Mouse (Mus musculus) kidney, embryonic 14.5 days (tissue): ENCODE data around the gene Mrc1. TPM values are rescaled to one million over a fixed set of nuclear protein-coding genes. Genes with fewer than 3 reads are reported as not detected.

ENCODE experiments used
- ATAC-seq: fragments of 200-750 bp; cut with Nextera tagmentation; 2 replicates; pipeline ENCODE4 v1.8.0; 2017; ENCODE audit warnings: moderate number of reproducible peaks, mild to moderate bottlenecking, moderate TSS enrichment, moderate library complexity; ENCODE audit not compliant: low FRiP score, low TSS enrichment
- H3K27ac ChIP-seq: fragments of 300-500 bp; sonication (generic); 2 replicates; pipeline ENCODE4 v1.5.1; 2014; ENCODE audit warnings: low read depth, mild to moderate bottlenecking, low read length, moderate library complexity, mixed read lengths
- H3K27me3 ChIP-seq: fragments of 300-500 bp; sonication (generic); 2 replicates; pipeline ENCODE4 v1.6.1; 2014; ENCODE audit warnings: mild to moderate bottlenecking, low read length; ENCODE audit not compliant: control insufficient read depth, insufficient read depth
- H3K36me3 ChIP-seq: fragments of 300-500 bp; sonication (generic); 2 replicates; pipeline ENCODE4 v1.6.1; 2014; ENCODE audit warnings: low read length, mixed read lengths; ENCODE audit not compliant: control insufficient read depth, insufficient read depth
- H3K4me1 ChIP-seq: fragments of 300-500 bp; sonication (generic); 2 replicates; pipeline ENCODE4 v1.6.1; 2014; ENCODE audit warnings: low read length, mixed read lengths; ENCODE audit not compliant: control insufficient read depth, insufficient read depth
- H3K4me2 ChIP-seq: fragments of 300-500 bp; sonication (generic); replicated peaks from 2 replicates; pipeline ENCODE4 v1.6.1; 2014; ENCODE audit warnings: low read depth, mild to moderate bottlenecking, low read length
- H3K4me3 ChIP-seq: fragments of 300-500 bp; sonication (generic); 2 replicates; pipeline ENCODE4 v1.5.1; 2014; ENCODE audit warnings: mild to moderate bottlenecking, low read length
- H3K9ac ChIP-seq: fragments of 300-500 bp; sonication (generic); 2 replicates; pipeline ENCODE4 v1.6.1; 2014; ENCODE audit warnings: low read depth, mild to moderate bottlenecking, low read length, moderate library complexity
- H3K9me3 ChIP-seq: fragments of 300-500 bp; sonication (generic); 2 replicates; pipeline ENCODE4 v1.6.1; 2016; ENCODE audit warnings: low read length; ENCODE audit not compliant: control insufficient read depth
- WGBS: fragments of 180-500 bp; shearing (Covaris S2); extraction: QIAGEN DNeasy Blood & Tissue Kit; methylation state at CpG from one replicate; pipeline ENCODE4 v1.1.7; 2014; 5-methylcytosine and 5-hydroxymethylcytosine counted together
- microRNA counts: library from miRNA; unstranded; fragments of <30 nt; microRNA quantifications from one replicate; lab custom pipeline; 2017
- microRNA-seq: library from miRNA; unstranded; fragments of <30 nt; microRNA quantifications from one replicate; pipeline ENCODE4, GENCODE M21; 2016
- polyA plus RNA-seq: library from polyadenylated mRNA; unstranded; fragments of >200 nt; fragmentation: Nextera tagmentation; extraction: Ambion mirVana; gene quantifications from 2 replicates; pipeline ENCODE4 v1.2.1, GENCODE M21; 2014

Gene Mrc1
- polyA plus RNA-seq, 1 experiment from 2014 or later: 5.0 TPM

DNA sequence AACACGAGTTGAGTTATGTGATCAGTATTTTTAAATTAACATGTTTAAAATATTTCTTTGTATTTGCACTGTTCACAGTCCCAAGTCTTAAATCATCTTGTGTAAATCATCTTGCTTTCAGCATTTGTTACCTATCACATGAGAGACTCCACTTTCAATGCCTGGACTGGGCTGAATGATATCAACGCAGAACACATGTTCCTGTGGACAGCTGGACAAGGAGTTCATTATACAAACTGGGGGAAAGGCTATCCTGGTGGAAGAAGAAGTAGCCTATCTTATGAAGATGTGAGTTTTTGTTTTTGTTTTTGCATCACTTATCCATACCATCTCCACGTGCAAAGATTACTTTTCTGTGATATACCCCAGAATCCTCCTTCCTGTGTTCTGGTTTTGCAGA is 85.9 kb downstream of the Mrc1 start:
- Histone ChIP-seq H3K4me2 (no peak overlapping the region), H3K36me3 (no peaks in the 10 kb centered on the region), H3K9me3 (peaks cover 5% of the 10 kb centered on the region; the same call in 1 of the 2 replicates), H3K4me3 (no peak overlapping the region), H3K27me3 (no peaks in the 10 kb centered on the region), H3K9ac (no peak overlapping the region), H3K27ac (no peak overlapping the region), H3K4me1 (no peaks in the 10 kb centered on the region)
- ATAC-seq: no peak
- WGBS: 64% methylated on average over 3 of the region's 3 CpGs

DNA sequence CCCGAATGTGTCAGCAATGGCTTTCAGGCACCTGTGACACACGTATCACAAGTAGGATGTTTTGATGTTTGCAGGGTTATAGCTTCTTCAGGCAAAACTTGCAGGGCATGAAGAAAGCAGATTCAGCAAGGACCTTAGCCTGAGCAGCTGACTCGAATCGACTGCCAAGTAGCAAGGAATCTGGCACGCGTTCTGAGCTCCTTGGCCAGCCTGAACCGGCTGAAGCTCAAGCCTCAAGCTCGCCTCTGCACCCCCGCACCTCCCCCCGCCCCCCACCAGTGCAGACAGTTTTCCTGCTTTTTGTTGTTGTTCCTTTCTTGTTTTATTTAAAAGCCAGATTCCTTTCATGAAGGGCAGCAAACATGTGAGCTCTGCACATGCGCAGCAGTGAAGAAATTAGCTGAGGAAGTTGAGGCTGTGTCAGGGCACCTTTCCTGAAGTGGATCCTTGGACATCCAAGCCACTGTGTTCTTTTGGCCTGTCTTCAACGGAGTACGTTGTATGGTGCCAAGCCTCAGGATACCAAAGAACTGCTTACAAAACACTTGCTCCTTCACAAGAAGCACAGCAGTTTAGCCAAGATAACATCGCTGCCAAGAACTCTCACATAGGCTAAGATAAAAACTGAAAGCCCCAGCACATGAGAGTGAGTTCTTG is 112.6 kb downstream of the Mrc1 start:
- Histone ChIP-seq H3K4me2 (no peak overlapping the region), H3K27ac (no peak overlapping the region), H3K27me3 (no peaks in the 10 kb centered on the region), H3K9me3 (no peaks in the 10 kb centered on the region), H3K4me1 (no peaks in the 10 kb centered on the region), H3K9ac (no peak overlapping the region), H3K36me3 (no peaks in the 10 kb centered on the region), H3K4me3 (no peak overlapping the region)
- ATAC-seq: no peak; the same call in 1 of the 2 replicates
- 65% methylated on average over 14 of the region's 14 CpGs for WGBS

DNA sequence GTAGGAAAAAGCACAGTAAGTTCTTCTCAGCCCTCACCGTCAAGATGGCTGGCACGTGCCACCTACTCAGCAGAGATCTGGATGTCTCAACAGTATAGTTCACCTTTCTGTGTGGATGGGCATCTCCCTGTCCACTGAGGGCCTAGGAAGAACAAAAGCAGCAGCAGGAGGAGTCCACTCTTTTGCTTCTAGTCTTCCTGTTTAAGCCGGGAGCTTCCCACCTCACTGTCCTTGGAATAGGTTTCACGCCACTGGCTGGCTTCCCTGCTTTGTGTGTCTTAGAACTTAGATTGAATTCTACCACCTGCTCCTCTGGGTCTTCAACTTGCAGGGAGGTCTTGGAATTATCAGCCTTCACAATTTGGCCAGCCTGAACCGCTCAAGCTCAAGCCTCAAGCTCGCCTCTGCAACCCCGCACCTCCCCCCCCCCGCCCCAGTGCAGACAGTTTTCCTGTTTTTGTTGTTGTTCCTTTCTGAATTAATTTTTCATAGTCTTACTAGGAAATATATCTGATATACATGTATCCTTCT is 113.2 kb downstream of the Mrc1 start:
- H3K4me3 ChIP-seq: no peak overlapping the region
- H3K4me2 ChIP-seq: no peak overlapping the region
- H3K36me3 ChIP-seq: no peaks in the 10 kb centered on the region
- no peaks in the 10 kb centered on the region for H3K27me3 ChIP-seq
- no peak for ATAC-seq
- H3K27ac ChIP-seq: no peak overlapping the region
- H3K9ac ChIP-seq: no peak overlapping the region
- 90% methylated on average over 8 of the region's 8 CpGs for WGBS
- no peaks in the 10 kb centered on the region for H3K9me3 ChIP-seq
- no peaks in the 10 kb centered on the region for H3K4me1 ChIP-seq

MicroRNAs within 50 kb of the gene (microRNA counts, 519-probe panel; counts per million panel counts)
- microRNA mmu-miR-511 (lab: Ali Mortazavi, UCI): not detected

Small RNA genes lying within 50 kb of the gene (microRNA-seq; reads per million reads assigned to microRNA genes)
- 1.7 reads per million for gene Mir511

Other genes starting within 250 kb of the Mrc1 start
- gene Hacd1, start 173.3 kb upstream of the Mrc1 start, polyA plus RNA-seq: 52.1 and 59.0 TPM in 2 replicates
- 61.4 and 64.7 TPM in 2 replicates for gene Stam, start 155.3 kb upstream of the Mrc1 start, polyA plus RNA-seq
- 0.07 and 0.11 TPM in 2 replicates for gene Tmem236, start 54.9 kb upstream of the Mrc1 start, polyA plus RNA-seq
- not detected in 2 replicates for gene Slc39a12, start 158.9 kb downstream of the Mrc1 start, polyA plus RNA-seq